Mouse (Mus musculus): ENCODE measurements around the gene Gm21762. TPM values are rescaled to one million over a fixed set of nuclear protein-coding genes. Genes with fewer than 3 reads are reported as not detected.

Gene Gm21762
- polyA plus RNA-seq (2014; fragmentation: Illumina TruSeq; extraction: RNeasy Lipid Tissue Mini Kit (QIAGEN cat#74804); ENCODE audit: low read depth, low replicate concordance): not detected

DNA sequence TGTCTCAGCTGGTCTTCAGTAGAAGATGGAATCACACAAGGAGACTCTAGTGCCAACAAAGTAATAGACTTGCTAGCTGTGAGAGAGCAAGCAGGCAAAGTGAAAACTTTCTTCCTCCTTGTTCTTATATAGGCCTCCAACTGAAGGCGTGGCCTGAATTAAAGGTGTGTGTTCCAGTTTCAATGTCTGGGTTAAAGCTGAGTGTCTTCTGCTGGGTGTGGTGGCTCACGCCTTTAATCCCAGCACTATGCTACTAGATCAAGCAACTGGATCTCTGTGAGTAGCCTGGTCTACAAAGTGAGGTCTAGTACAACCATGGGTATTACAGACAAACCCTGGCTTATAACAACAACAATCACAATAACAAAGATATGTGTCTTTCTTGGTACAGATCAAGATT, at the start of gene Gm21762:
Gene Gm21762 (minus strand): TSS at position 101 of the 400 bp plus-strand sequence.

DNA sequence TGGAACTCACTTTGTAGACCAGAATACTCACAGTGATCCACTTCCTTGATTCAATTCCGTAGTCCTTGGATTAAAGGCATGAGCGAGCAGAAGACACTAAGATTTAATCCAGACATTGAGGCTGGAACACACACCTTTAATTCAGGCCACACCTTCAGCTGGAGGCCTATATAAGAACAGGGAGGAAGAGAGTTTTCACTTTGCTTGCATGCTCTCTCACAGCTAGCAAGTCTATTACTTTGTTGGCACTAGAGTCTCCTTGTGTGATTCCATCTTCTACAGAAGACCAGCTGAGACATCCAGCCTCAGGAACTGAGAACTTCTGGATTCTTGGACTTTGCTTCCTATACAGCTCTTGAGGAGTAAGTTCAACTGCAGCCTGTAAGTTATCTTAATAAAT, 47.1 kb upstream of the Gm21762 start, which contains the start of gene AF067061:
Gene AF067061 (plus strand): TSS at position 245 of the 400 bp plus-strand sequence.

DNA sequence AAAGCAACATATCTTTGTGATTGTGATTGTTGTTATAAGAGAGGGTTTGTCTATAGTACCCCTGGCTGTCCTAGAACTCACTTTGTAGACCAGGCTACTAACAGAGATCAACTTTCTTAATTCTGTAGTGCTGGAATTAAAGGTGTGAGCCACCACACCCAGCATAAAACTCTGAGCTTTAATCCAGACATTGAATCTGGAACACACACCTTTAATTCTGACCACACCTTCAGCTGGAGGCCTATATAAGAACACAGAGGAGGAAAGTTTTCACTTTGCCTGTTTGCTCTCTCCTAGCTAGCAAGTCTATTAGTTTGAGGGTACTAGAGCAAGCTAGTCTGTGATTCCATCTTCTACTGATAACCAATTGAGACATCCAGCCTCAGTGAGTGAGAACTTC, 23.1 kb upstream of the Gm21762 start, which contains the start of gene Gm21731:
Gene Gm21731 (plus strand): TSS at position 301 of the 400 bp plus-strand sequence.

DNA sequence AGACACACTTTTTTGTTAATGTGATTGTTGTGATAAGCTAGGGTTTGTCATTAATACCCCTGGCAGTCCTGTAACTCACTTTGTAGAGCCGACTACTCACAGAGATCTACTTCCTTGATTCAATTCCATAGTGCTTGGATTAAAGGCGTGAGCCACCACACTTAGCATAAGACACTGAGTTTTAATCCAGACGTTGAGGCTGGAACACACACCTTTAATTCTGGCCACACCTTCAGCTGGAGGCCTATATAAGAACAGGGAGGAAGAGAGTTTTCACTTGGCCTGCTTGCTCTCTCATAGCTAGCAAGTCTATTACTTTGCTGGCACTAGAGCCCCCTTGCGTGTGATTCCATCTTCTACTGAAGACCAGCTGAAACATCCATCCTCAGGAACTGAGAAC, 43.6 kb downstream of the Gm21762 start, which contains the start of gene Gm21818:
Gene Gm21818 (plus strand): TSS at position 301 of the 400 bp plus-strand sequence.

Other genes with a start within 250 kb of the Gm21762 start
- gene Gm36079, start 188.9 kb downstream of the Gm21762 start, polyA plus RNA-seq (2014; fragmentation: Illumina TruSeq; extraction: RNeasy Lipid Tissue Mini Kit (QIAGEN cat#74804); ENCODE audit: low read depth, low replicate concordance): not detected
- gene Gm21188, start 163.8 kb downstream of the Gm21762 start, polyA plus RNA-seq (2014; fragmentation: Illumina TruSeq; extraction: RNeasy Lipid Tissue Mini Kit (QIAGEN cat#74804); ENCODE audit: low read depth, low replicate concordance): 0.21 TPM
- gene Gm20767, start 75.7 kb downstream of the Gm21762 start, polyA plus RNA-seq (2014; fragmentation: Illumina TruSeq; extraction: RNeasy Lipid Tissue Mini Kit (QIAGEN cat#74804); ENCODE audit: low read depth, low replicate concordance): not detected
- gene Gm21818, start 43.5 kb downstream of the Gm21762 start, polyA plus RNA-seq (2014; fragmentation: Illumina TruSeq; extraction: RNeasy Lipid Tissue Mini Kit (QIAGEN cat#74804); ENCODE audit: low read depth, low replicate concordance): not detected
- not detected for gene Gm21731, start 23.2 kb upstream of the Gm21762 start, polyA plus RNA-seq (2014; fragmentation: Illumina TruSeq; extraction: RNeasy Lipid Tissue Mini Kit (QIAGEN cat#74804); ENCODE audit: low read depth, low replicate concordance)
- not detected for gene AF067061, start 47.2 kb upstream of the Gm21762 start, polyA plus RNA-seq (2014; fragmentation: Illumina TruSeq; extraction: RNeasy Lipid Tissue Mini Kit (QIAGEN cat#74804); ENCODE audit: low read depth, low replicate concordance)
- gene BC147527, start 84.4 kb upstream of the Gm21762 start, polyA plus RNA-seq (2014; fragmentation: Illumina TruSeq; extraction: RNeasy Lipid Tissue Mini Kit (QIAGEN cat#74804); ENCODE audit: low read depth, low replicate concordance): not detected
- not detected for gene Tcstv3, start 100.9 kb upstream of the Gm21762 start, polyA plus RNA-seq (2014; fragmentation: Illumina TruSeq; extraction: RNeasy Lipid Tissue Mini Kit (QIAGEN cat#74804); ENCODE audit: low read depth, low replicate concordance)